ENCODE assay signal across 26 mouse cellular contexts in the genomic region with DNA sequence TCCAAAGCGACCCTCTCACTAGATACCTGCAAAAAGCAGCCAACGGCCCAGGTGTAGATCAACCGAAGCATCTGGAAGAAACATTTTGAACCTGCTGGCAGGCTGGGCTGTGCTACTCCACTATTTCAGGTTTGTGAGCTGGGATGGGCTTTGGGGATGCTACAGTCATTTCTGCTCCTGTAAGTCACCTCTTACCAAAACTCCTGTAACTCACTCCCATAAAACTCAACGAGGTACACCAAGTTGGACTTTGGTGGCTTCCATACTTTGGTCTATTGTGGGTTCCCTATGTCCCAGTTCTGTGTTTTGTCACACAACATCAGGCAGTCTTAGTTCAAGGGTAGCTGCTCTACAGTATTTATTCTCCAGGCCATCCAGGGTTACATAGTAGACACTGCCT. TPM values are rescaled to one million over a fixed set of nuclear protein-coding genes. Genes with fewer than 3 reads are reported as not detected.
A peak's percentile ranks its signal among the peaks of the same experiment; 100 is the strongest.
DNase-seq lines count a peak whose midpoint lies in the region; ATAC-seq lines count a peak whose summit lies in the region.
"Had no signal": no experiment of that assay in that cellular context is flagged by ENCODE, and none has a peak within 500 bp of the region (broad histone marks: within the 10 kb centered on the region; RNA-seq: fewer than 3 reads in every experiment).

No protein-coding gene starts in this region.

- DNase-seq in heart, adult 18-20 months: no peak
- no peak for DNase-seq in heart, postnatal 4 days
- peak; percentile 20 for DNase-seq in limb, embryonic 11.5 days (ENCODE audit: low spot score)
- DNase-seq in limb, embryonic 10.5 days (ENCODE audit: low spot score): no peak
- DNase-seq in kidney, adult 8-10 months: no peak
- DNase-seq: adrenal gland, postnatal 10 days; adrenal gland, postnatal 36 days; cerebellum, adult 18-20 months; cerebellum, adult 9-10 months; cerebellum, postnatal 14 days; gastrocnemius, postnatal 10 days; gastrocnemius, postnatal 36 days; kidney, adult 11 months; kidney, adult 9 months had no signal

- peaks cover 20% of the 10 kb centered on the region for H3K4me1 ChIP-seq in heart, embryonic 13.5 days
- peaks cover 17% of the 10 kb centered on the region for H3K4me1 ChIP-seq in heart, embryonic 16.5 days (ENCODE audit: control insufficient read depth, insufficient read depth, low read length)
- no peaks in the 10 kb centered on the region for H3K4me1 ChIP-seq in limb, embryonic 11.5 days (ENCODE audit: control insufficient read depth, insufficient read depth, low read length)
- H3K4me1 ChIP-seq in limb, embryonic 10.5 days: no peaks in the 10 kb centered on the region
- H3K4me1 ChIP-seq: forebrain, embryonic 10.5 days; forebrain, embryonic 13.5 days; hindbrain, embryonic 10.5 days; hindbrain, embryonic 13.5 days; intestine, embryonic 15.5 days had no signal

- 0 out of 2 replicates have a peak overlapping the region, but pooled peaks have one; percentile 11 for H3K9ac ChIP-seq in heart, embryonic 13.5 days
- H3K9ac ChIP-seq in heart, embryonic 16.5 days (ENCODE audit: low read length): no peak overlapping the region
- no peak overlapping the region for H3K9ac ChIP-seq in limb, embryonic 11.5 days (ENCODE audit: low read length)
- H3K9ac ChIP-seq: forebrain, embryonic 13.5 days; hindbrain, embryonic 13.5 days; intestine, embryonic 15.5 days had no signal

- H3K9me3 ChIP-seq in heart, embryonic 13.5 days: no peaks in the 10 kb centered on the region
- H3K9me3 ChIP-seq in heart, embryonic 16.5 days (replicated peaks; ENCODE audit: control insufficient read depth, low read length): no peaks in the 10 kb centered on the region
- no peaks in the 10 kb centered on the region for H3K9me3 ChIP-seq in limb, embryonic 11.5 days (ENCODE audit: control insufficient read depth, low read length)
- H3K9me3 ChIP-seq in limb, embryonic 10.5 days (replicated peaks): no peaks in the 10 kb centered on the region
- H3K9me3 ChIP-seq: forebrain, embryonic 10.5 days; forebrain, embryonic 13.5 days; hindbrain, embryonic 10.5 days; hindbrain, embryonic 13.5 days; intestine, embryonic 15.5 days had no signal

- H3K4me2 ChIP-seq in heart, embryonic 13.5 days: no peak overlapping the region
- no peak overlapping the region for H3K4me2 ChIP-seq in heart, embryonic 16.5 days (ENCODE audit: low read depth, low read length)
- H3K4me2 ChIP-seq in limb, embryonic 11.5 days (ENCODE audit: low read depth, severe bottlenecking): no peak overlapping the region
- H3K4me2 ChIP-seq: forebrain, embryonic 13.5 days; heart, embryonic 11.5 days; hindbrain, embryonic 13.5 days; intestine, embryonic 15.5 days had no signal

- H3K4me3 ChIP-seq in heart, embryonic 13.5 days: no peak overlapping the region
- H3K4me3 ChIP-seq in heart, embryonic 16.5 days (ENCODE audit: low read length): no peak overlapping the region
- H3K4me3 ChIP-seq in limb, embryonic 11.5 days (ENCODE audit: low read depth, low read length): no peak overlapping the region
- no peak overlapping the region for H3K4me3 ChIP-seq in limb, embryonic 10.5 days
- H3K4me3 ChIP-seq: forebrain, embryonic 10.5 days; forebrain, embryonic 13.5 days; hindbrain, embryonic 10.5 days; hindbrain, embryonic 13.5 days; intestine, embryonic 15.5 days had no signal

- 86% methylated on average over 4 of the region's 4 CpGs for WGBS in heart, embryonic 13.5 days
- WGBS in heart, embryonic 16.5 days: 81% methylated on average over 4 of the region's 4 CpGs
- 86% methylated on average over 4 of the region's 4 CpGs for WGBS in limb, embryonic 11.5 days
- WGBS in limb, embryonic 10.5 days: 87% methylated on average over 4 of the region's 4 CpGs

- no peak for ATAC-seq in heart, embryonic 13.5 days (ENCODE audit: extremely low read depth, insufficient number of reproducible peaks, low FRiP score, low TSS enrichment)
- no peak for ATAC-seq in heart, embryonic 16.5 days (replicated peaks; ENCODE audit: extremely low read depth, insufficient read depth, low FRiP score)
- no peak for ATAC-seq in limb, embryonic 11.5 days (ENCODE audit: insufficient number of reproducible peaks, low FRiP score, low TSS enrichment, low read depth)
- ATAC-seq: CD4-positive, CD25-positive, alpha-beta regulatory T cell, adult 4 months; forebrain, embryonic 13.5 days; forebrain, embryonic 16.5 days; hindbrain, embryonic 16.5 days; intestine, embryonic 15.5 days; Patski had no signal

- peaks cover 41% of the 10 kb centered on the region for H3K36me3 ChIP-seq in heart, embryonic 13.5 days
- peaks cover 21% of the 10 kb centered on the region for H3K36me3 ChIP-seq in heart, embryonic 16.5 days (ENCODE audit: control insufficient read depth, insufficient read depth)
- peaks cover 6% of the 10 kb centered on the region; the same call in 1 of the 2 replicates for H3K36me3 ChIP-seq in limb, embryonic 11.5 days (ENCODE audit: control insufficient read depth, insufficient read depth, low read length)
- peaks cover 51% of the 10 kb centered on the region for H3K36me3 ChIP-seq in limb, embryonic 10.5 days

- H3K27me3 ChIP-seq in heart, embryonic 13.5 days (replicated peaks): no peaks in the 10 kb centered on the region
- no peaks in the 10 kb centered on the region for H3K27me3 ChIP-seq in heart, embryonic 16.5 days (ENCODE audit: control insufficient read depth, insufficient read depth, low read length)
- no peaks in the 10 kb centered on the region for H3K27me3 ChIP-seq in limb, embryonic 11.5 days (ENCODE audit: control insufficient read depth, insufficient read depth, low read length)
- no peaks in the 10 kb centered on the region for H3K27me3 ChIP-seq in limb, embryonic 10.5 days (ENCODE audit: low read depth, poor library complexity, severe bottlenecking)
- H3K27me3 ChIP-seq: forebrain, embryonic 13.5 days; hindbrain, embryonic 13.5 days; intestine, embryonic 15.5 days; Patski had no signal

- peak overlapping the region; percentile 80 for H3K27ac ChIP-seq in heart, embryonic 13.5 days (replicated peaks)
- peak overlapping the region; percentile 91 for H3K27ac ChIP-seq in heart, embryonic 16.5 days (ENCODE audit: low read length)
- no peak overlapping the region for H3K27ac ChIP-seq in limb, embryonic 11.5 days (replicated peaks; ENCODE audit: low read depth, low read length)
- no peak overlapping the region for H3K27ac ChIP-seq in limb, embryonic 10.5 days
- H3K27ac ChIP-seq: forebrain, embryonic 10.5 days; forebrain, embryonic 13.5 days; hindbrain, embryonic 10.5 days; hindbrain, embryonic 13.5 days; intestine, embryonic 15.5 days had no signal

RNA-seq across cellular contexts. Expression of a gene that starts 6.9 kb away (rescaled TPM):
- 432 and 502 TPM in 2 replicates for polyA plus RNA-seq in heart, embryonic 13.5 days (2015; fragmentation: Nextera tagmentation; extraction: Ambion mirVana)
- total RNA-seq in heart, adult 18-20 months (2021): 100 to 1,000 TPM; 114 to 148 TPM
- 523 and 525 TPM in 2 replicates for polyA plus RNA-seq in heart, embryonic 16.5 days (2015; fragmentation: Nextera tagmentation; extraction: Ambion mirVana)
- total RNA-seq in heart, postnatal 4 days (2021): 100 to 1,000 TPM; 559 to 561 TPM
- 526 and 537 TPM in 2 replicates for polyA plus RNA-seq in limb, embryonic 11.5 days (2014; fragmentation: Nextera tagmentation; extraction: Ambion mirVana)
- 483 and 492 TPM in 2 replicates for polyA plus RNA-seq in limb, embryonic 10.5 days (2016; fragmentation: Nextera tagmentation; extraction: Ambion mirVana)

RNA-seq across cellular contexts. Expression of a gene that starts 15.0 kb away (rescaled TPM):
- 606 and 657 TPM in 2 replicates for polyA plus RNA-seq in heart, embryonic 13.5 days (2015; fragmentation: Nextera tagmentation; extraction: Ambion mirVana)
- total RNA-seq in heart, adult 18-20 months (2021): 100 to 1,000 TPM; 160 to 170 TPM
- polyA plus RNA-seq in heart, embryonic 16.5 days (2015; fragmentation: Nextera tagmentation; extraction: Ambion mirVana): 556 and 599 TPM in 2 replicates
- 100 to 1,000 TPM; 299 TPM for total RNA-seq in heart, postnatal 4 days (2021)
- polyA plus RNA-seq in limb, embryonic 11.5 days (2014; fragmentation: Nextera tagmentation; extraction: Ambion mirVana): 1,466 and 1,467 TPM in 2 replicates
- polyA plus RNA-seq in limb, embryonic 10.5 days (2016; fragmentation: Nextera tagmentation; extraction: Ambion mirVana): 1,406 and 1,458 TPM in 2 replicates

RNA-seq across cellular contexts. Expression of a gene that starts 29.4 kb away (rescaled TPM):
- polyA plus RNA-seq in heart, embryonic 13.5 days (2015; fragmentation: Nextera tagmentation; extraction: Ambion mirVana): 57.0 and 59.4 TPM in 2 replicates
- total RNA-seq in heart, adult 18-20 months (2021): 10 to 100 TPM; 11.5 to 16.6 TPM
- 60.1 and 64.9 TPM in 2 replicates for polyA plus RNA-seq in heart, embryonic 16.5 days (2015; fragmentation: Nextera tagmentation; extraction: Ambion mirVana)
- 10 to 100 TPM; 27.3 to 27.4 TPM for total RNA-seq in heart, postnatal 4 days (2021)
- polyA plus RNA-seq in limb, embryonic 11.5 days (2014; fragmentation: Nextera tagmentation; extraction: Ambion mirVana): 58.2 and 60.9 TPM in 2 replicates
- 66.2 and 83.5 TPM in 2 replicates for polyA plus RNA-seq in limb, embryonic 10.5 days (2016; fragmentation: Nextera tagmentation; extraction: Ambion mirVana)

RNA-seq across cellular contexts. Expression of a gene that starts 43.2 kb away (rescaled TPM):
- 111 and 113 TPM in 2 replicates for polyA plus RNA-seq in heart, embryonic 13.5 days (2015; fragmentation: Nextera tagmentation; extraction: Ambion mirVana)
- 10 to 100 TPM; 18.3 to 20.0 TPM for total RNA-seq in heart, adult 18-20 months (2021)
- 107 and 117 TPM in 2 replicates for polyA plus RNA-seq in heart, embryonic 16.5 days (2015; fragmentation: Nextera tagmentation; extraction: Ambion mirVana)
- 10 to 100 TPM; 46.6 to 50.5 TPM for total RNA-seq in heart, postnatal 4 days (2021)
- 213 and 220 TPM in 2 replicates for polyA plus RNA-seq in limb, embryonic 11.5 days (2014; fragmentation: Nextera tagmentation; extraction: Ambion mirVana)
- polyA plus RNA-seq in limb, embryonic 10.5 days (2016; fragmentation: Nextera tagmentation; extraction: Ambion mirVana): 257 and 275 TPM in 2 replicates

RNA-seq across cellular contexts. Expression of a gene that starts 45.6 kb away (rescaled TPM):
- 6.6 and 6.9 TPM in 2 replicates for polyA plus RNA-seq in heart, embryonic 13.5 days (2015; fragmentation: Nextera tagmentation; extraction: Ambion mirVana)
- total RNA-seq in heart, adult 18-20 months (2021): 1 to 10 TPM; 1.8 to 1.9 TPM
- 5.4 and 6.2 TPM in 2 replicates for polyA plus RNA-seq in heart, embryonic 16.5 days (2015; fragmentation: Nextera tagmentation; extraction: Ambion mirVana)
- 1 to 10 TPM; 3.1 to 4.3 TPM for total RNA-seq in heart, postnatal 4 days (2021)
- polyA plus RNA-seq in limb, embryonic 11.5 days (2014; fragmentation: Nextera tagmentation; extraction: Ambion mirVana): 7.7 and 8.8 TPM in 2 replicates
- polyA plus RNA-seq in limb, embryonic 10.5 days (2016; fragmentation: Nextera tagmentation; extraction: Ambion mirVana): 7.0 and 9.9 TPM in 2 replicates

Comparison
In these comparisons a context has a peak if more than half of its experiments do, and no peak if none do; other contexts are left out.
1. H3K27ac ChIP-seq: peak in heart, embryonic 13.5 days (single experiment) and heart, embryonic 16.5 days (single experiment); none in limb, embryonic 11.5 days (single experiment) and limb, embryonic 10.5 days (single experiment).